10 mouse cellular contexts compared by ENCODE assay signal in genomic region chr2:129084959-129085358, GRCm38 (mm10). TPM values are rescaled to one million over a fixed set of nuclear protein-coding genes. Genes with fewer than 3 reads are reported as not detected.
A peak's percentile ranks its signal among the peaks of the same experiment; 100 is the strongest.
DNase-seq lines count a peak whose midpoint lies in the region; TF ChIP-seq lines count a peak whose summit lies in the region.
"Had no signal": no experiment of that assay in that cellular context is flagged by ENCODE, and none has a peak within 500 bp of the region (broad histone marks: within the 10 kb centered on the region; RNA-seq: fewer than 3 reads in every experiment).

No protein-coding gene starts in this region.

- no peak for TF ChIP-seq EP300 in MEL (IDR thresholded peaks at IDR 0.05; ENCODE audit: low read depth in 1 of 2, low read length in 2 of 2)

- intact Hi-C loops in heart, postnatal 25 days (cut with DNase I) = loop anchor here (1.0 to 5.0 kb wide), 2 partner anchors 78 to 136 kb away; no protein-coding TSS in a partner anchor
- intact Hi-C loops in left cerebral cortex, postnatal 14 days (cut with DNase I) = no loop called here

- H3K9me3 ChIP-seq in MEL (replicated peaks; ENCODE audit: insufficient read depth, low read length) = no peaks in the 10 kb centered on the region
- H3K9me3 ChIP-seq: limb, embryonic 13.5 days had no signal

- H3K27me3 ChIP-seq in MEL (ENCODE audit: control insufficient read depth in 1 of 2, insufficient read depth in 2 of 2, low read length in 2 of 2) = no peaks in the 10 kb centered on the region
- H3K27me3 ChIP-seq in splenic B cell, adult 2 months (ENCODE audit: control insufficient read depth, insufficient read depth, low read length, poor library complexity, severe bottlenecking) = no peaks in the 10 kb centered on the region
- H3K27me3 ChIP-seq: limb, embryonic 13.5 days had no signal

- TF ChIP-seq CTCF in MEL (IDR thresholded peaks at IDR 0.05 in 2 of 3, conservative IDR thresholded peaks at IDR 0.05 in 1 of 3; ENCODE audit: control insufficient read depth in 1 of 3, insufficient read depth in 1 of 3, low read depth in 2 of 3, low read length in 3 of 3, poor library complexity in 1 of 3, severe bottlenecking in 1 of 3) = peak; percentile 47 to 58 (median 55)

- H3K27ac ChIP-seq in MEL (ENCODE audit: control insufficient read depth, low read depth, low read length) = no peak overlapping the region
- H3K27ac ChIP-seq: limb, embryonic 13.5 days had no signal

- no peaks in the 10 kb centered on the region; a peak in 1 of 4 replicates for H3K36me3 ChIP-seq in MEL (ENCODE audit: control insufficient read depth in 1 of 2, insufficient read depth in 2 of 2, low read length in 2 of 2)
- H3K36me3 ChIP-seq in splenic B cell, adult 2 months (ENCODE audit: control insufficient read depth, insufficient read depth, low read length, poor library complexity, severe bottlenecking) = no peaks in the 10 kb centered on the region

- no peaks in the 10 kb centered on the region for H3K79me2 ChIP-seq in MEL (ENCODE audit: control insufficient read depth, insufficient read depth, low read length, poor library complexity)

- TF ChIP-seq POLR2A in MEL (IDR thresholded peaks at IDR 0.05; ENCODE audit: control insufficient read depth in 1 of 2, insufficient read depth in 1 of 2, low read depth in 1 of 2, low read length in 2 of 2, poor library complexity in 1 of 2) = no peak

- no peak; the same call in 1 of the 2 replicates for TF ChIP-seq RAD21 in MEL (IDR thresholded peaks at IDR 0.05; ENCODE audit: low read depth, low read length)

- peak; percentile 29 for DNase-seq in heart, postnatal 4 days
- no peak for DNase-seq in heart, postnatal 25 days (ENCODE audit: low spot score)
- DNase-seq in 416B (ENCODE audit: low read depth) (peak; percentile 17), MEL (ENCODE audit: low read depth, low spot score) (peak; percentile 28)
- peak; percentile 54 for DNase-seq in forelimb bud, embryonic 11.5 days (ENCODE audit: low read depth, low spot score)
- peak; percentile 64 for DNase-seq in splenic B cell, adult 2 months (ENCODE audit: low read depth, low spot score)
- DNase-seq in left cerebral cortex, postnatal 14 days (ENCODE audit: low spot score in 2 of 2) = no peak
- no peak for DNase-seq in layer of hippocampus, postnatal 14 days (ENCODE audit: low spot score in 2 of 2)

- no peaks in the 10 kb centered on the region for H3K4me1 ChIP-seq in MEL (ENCODE audit: control insufficient read depth in 1 of 2, insufficient read depth in 2 of 2, low read length in 2 of 2)
- H3K4me1 ChIP-seq: limb, embryonic 13.5 days had no signal

- H3K4me3 ChIP-seq in MEL (ENCODE audit: control insufficient read depth in 1 of 2, insufficient read depth in 1 of 2, low read depth in 2 of 2, low read length in 2 of 2) = no peak overlapping the region
- H3K4me3 ChIP-seq: limb, embryonic 13.5 days had no signal

- no peak overlapping the region for H3K9ac ChIP-seq in MEL (ENCODE audit: control insufficient read depth, low read depth, low read length, poor library complexity, severe bottlenecking)
- H3K9ac ChIP-seq: limb, embryonic 13.5 days had no signal

TF ChIP-seq in MEL, 35 proteins besides CTCF, POLR2A, EP300 and RAD21:
- TF ChIP-seq ZNF384 (IDR thresholded peaks at IDR 0.05; ENCODE audit: low read depth, low read length) (no peak), UBTF (IDR thresholded peaks at IDR 0.05; ENCODE audit: borderline replicate concordance, insufficient read depth, low read depth, low read length) (no peak), JUND (IDR thresholded peaks at IDR 0.05; ENCODE audit: low read depth, low read length) (no peak), USF1 (IDR thresholded peaks at IDR 0.05; ENCODE audit: low read depth, low read length) (no peak), MAZ (IDR thresholded peaks at IDR 0.05; ENCODE audit: low read depth, low read length) (no peak), MYB (IDR thresholded peaks at IDR 0.05; ENCODE audit: low read depth, low read length) (no peak), GABPA (IDR thresholded peaks at IDR 0.05; ENCODE audit: low read depth, low read length) (no peak), BHLHE40 (IDR thresholded peaks at IDR 0.05; ENCODE audit: borderline replicate concordance, low read depth, low read length) (no peak), CHD1 (IDR thresholded peaks at IDR 0.05; ENCODE audit: low read depth, low read length) (no peak), ETS1 (IDR thresholded peaks at IDR 0.05; ENCODE audit: low read depth, low read length) (no peak), NRF1 (IDR thresholded peaks at IDR 0.05; ENCODE audit: insufficient read depth, low read depth, low read length, poor library complexity, severe bottlenecking) (no peak), CHD2 (IDR thresholded peaks at IDR 0.05; ENCODE audit: low read length) (no peak), SMC3 (IDR thresholded peaks at IDR 0.05; ENCODE audit: low read depth, low read length) (no peak), TAL1 (IDR thresholded peaks at IDR 0.05; ENCODE audit: low read length) (no peak), ZKSCAN1 (IDR thresholded peaks at IDR 0.05; ENCODE audit: low read depth, low read length) (no peak), NELFE (IDR thresholded peaks at IDR 0.05; ENCODE audit: low read depth, low read length) (no peak), KAT2A (conservative IDR thresholded peaks at IDR 0.05; ENCODE audit: low read depth, low read length) (no peak), E2F4 (IDR thresholded peaks at IDR 0.05; ENCODE audit: borderline replicate concordance, low read depth, low read length) (no peak)

RNA-seq across cellular contexts. Expression of gene Polr1b, which starts 15.8 kb away (rescaled TPM):
- total RNA-seq in heart, postnatal 4 days (2021) = 10 to 100 TPM; 14.3 to 15.5 TPM
- total RNA-seq in heart, postnatal 25 days (2021) = 10 to 100 TPM; 10.3 to 11.3 TPM
- 71.9 and 90.1 TPM in 2 replicates for total RNA-seq in MEL (2012; rRNA removed)
- polyA plus RNA-seq in MEL (2012; ENCODE audit: insufficient read depth in 1 of 2, insufficient read length in 2 of 2, low read depth in 1 of 2, low replicate concordance in 2 of 2, missing spikeins in 1 of 2) = 10 to 100 TPM in 1 of 2 experiments, not detected in 1; 92.8 TPM
- total RNA-seq in left cerebral cortex, postnatal 14 days (2021) = 10 to 100 TPM; 20.9 to 21.1 TPM
- 10 to 100 TPM; 16.1 to 17.8 TPM for total RNA-seq in layer of hippocampus, postnatal 14 days (2021)

RNA-seq across cellular contexts. Expression of gene Ttl, which starts 19.2 kb away (rescaled TPM):
- 10 to 100 TPM; 18.7 to 18.9 TPM for total RNA-seq in heart, postnatal 4 days (2021)
- 10 to 100 TPM; 17.1 to 18.8 TPM for total RNA-seq in heart, postnatal 25 days (2021)
- total RNA-seq in MEL (2012; rRNA removed) = 5.6 and 5.7 TPM in 2 replicates
- polyA plus RNA-seq in MEL (2012; ENCODE audit: insufficient read depth in 1 of 2, insufficient read length in 2 of 2, low read depth in 1 of 2, low replicate concordance in 2 of 2, missing spikeins in 1 of 2) = 1 to 10 TPM in 1 of 2 experiments, not detected in 1; 9.3 TPM
- total RNA-seq in left cerebral cortex, postnatal 14 days (2021) = 10 to 100 TPM; 75.3 to 83.5 TPM
- total RNA-seq in layer of hippocampus, postnatal 14 days (2021) = 10 to 100 TPM; 45.0 to 49.2 TPM

RNA-seq across cellular contexts. Expression of gene Vinac1, which starts 37.0 kb away (rescaled TPM):
- under 1 TPM in 1 of 2 experiments, not detected in 1; 0.07 TPM for total RNA-seq in heart, postnatal 4 days (2021)
- not detected for total RNA-seq in heart, postnatal 25 days (2021)
- not detected in 2 replicates for total RNA-seq in MEL (2012; rRNA removed)
- under 1 TPM in 1 of 2 experiments, not detected in 1; 0.03 TPM for polyA plus RNA-seq in MEL (2012; ENCODE audit: insufficient read depth in 1 of 2, insufficient read length in 2 of 2, low read depth in 1 of 2, low replicate concordance in 2 of 2, missing spikeins in 1 of 2)
- under 1 TPM; 0.13 TPM for total RNA-seq in left cerebral cortex, postnatal 14 days (2021)
- under 1 TPM; 0.09 to 0.17 TPM for total RNA-seq in layer of hippocampus, postnatal 14 days (2021)
- total RNA-seq: common myeloid progenitor, adult 5-6 weeks had no signal

RNA-seq across cellular contexts. Expression of gene Chchd5, which starts 44.5 kb away (rescaled TPM):
- total RNA-seq in heart, postnatal 4 days (2021) = 10 to 100 TPM in 1 of 2 experiments, 1 to 10 TPM in 1; 9.6 to 10.6 TPM
- total RNA-seq in heart, postnatal 25 days (2021) = 10 to 100 TPM; 10.0 to 10.1 TPM
- total RNA-seq in MEL (2012; rRNA removed) = 15.9 and 17.1 TPM in 2 replicates
- 10 to 100 TPM in 1 of 2 experiments, not detected in 1; 23.7 TPM for polyA plus RNA-seq in MEL (2012; ENCODE audit: insufficient read depth in 1 of 2, insufficient read length in 2 of 2, low read depth in 1 of 2, low replicate concordance in 2 of 2, missing spikeins in 1 of 2)
- total RNA-seq in left cerebral cortex, postnatal 14 days (2021) = 10 to 100 TPM; 10.4 to 10.5 TPM
- total RNA-seq in layer of hippocampus, postnatal 14 days (2021) = 10 to 100 TPM; 11.8 to 13.5 TPM

Comparison
In these comparisons a context has a peak if more than half of its experiments do, and no peak if none do; other contexts are left out.
1. DNase-seq: peak in heart, postnatal 4 days (single experiment), 416B (single experiment), MEL (single experiment), forelimb bud, embryonic 11.5 days (single experiment) and splenic B cell, adult 2 months (single experiment); none in heart, postnatal 25 days (single experiment), left cerebral cortex, postnatal 14 days (0 of 2) and layer of hippocampus, postnatal 14 days (0 of 2).